Mouse (Mus musculus) thymus, postnatal 10 days (tissue): ENCODE results near the gene D5Ertd579e.

Experiments used
- DNase-seq, 2 experiments: peaks; one replicate each; pipeline ENCODE4 v3.0.0; 2021; ENCODE audit warnings: low spot score in 2 of 2

Gene D5Ertd579e

DNA sequence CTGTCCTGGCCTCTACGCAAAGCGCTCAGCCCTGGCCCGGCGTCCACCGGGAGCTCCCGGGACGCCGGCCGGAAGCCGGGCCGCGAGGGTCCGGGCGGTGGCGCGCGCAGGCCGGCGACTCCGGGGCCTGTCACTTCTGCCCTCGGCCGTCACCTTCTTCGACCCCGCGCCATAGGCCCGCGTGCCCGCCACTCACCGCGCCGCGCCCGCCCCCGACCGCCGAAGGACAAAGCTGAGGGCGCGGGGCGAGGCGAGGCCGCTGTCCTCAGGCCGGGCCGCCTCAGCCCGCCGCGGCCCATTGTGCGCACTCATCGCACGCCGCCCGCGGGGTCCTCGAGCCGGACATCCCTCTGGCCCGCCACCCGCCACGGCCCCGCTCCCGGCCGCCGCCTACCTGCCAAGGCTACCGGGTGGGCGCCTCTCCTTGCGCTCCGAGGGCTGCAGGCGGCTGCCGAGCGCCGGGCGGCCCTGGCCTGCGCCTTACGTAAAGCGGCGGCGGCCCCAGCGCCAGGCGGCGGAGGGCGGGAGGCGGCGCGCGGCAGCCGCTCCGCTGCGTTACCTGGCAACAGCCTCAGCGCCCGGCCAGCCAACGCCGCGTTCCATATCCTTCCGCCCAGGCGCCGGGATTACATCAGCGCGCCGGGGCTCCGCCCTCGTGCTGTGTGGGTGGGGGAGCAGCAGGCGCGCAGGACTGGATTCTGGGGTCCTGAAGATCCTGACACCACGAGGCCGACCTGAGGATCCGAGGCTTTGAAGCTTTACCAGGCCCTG lies at the start of gene D5Ertd579e:
TSS of gene D5Ertd579e (minus strand) at position 564 of the 771 bp plus-strand sequence.
- DNase-seq, result peak; percentile 91 to 92

DNA sequence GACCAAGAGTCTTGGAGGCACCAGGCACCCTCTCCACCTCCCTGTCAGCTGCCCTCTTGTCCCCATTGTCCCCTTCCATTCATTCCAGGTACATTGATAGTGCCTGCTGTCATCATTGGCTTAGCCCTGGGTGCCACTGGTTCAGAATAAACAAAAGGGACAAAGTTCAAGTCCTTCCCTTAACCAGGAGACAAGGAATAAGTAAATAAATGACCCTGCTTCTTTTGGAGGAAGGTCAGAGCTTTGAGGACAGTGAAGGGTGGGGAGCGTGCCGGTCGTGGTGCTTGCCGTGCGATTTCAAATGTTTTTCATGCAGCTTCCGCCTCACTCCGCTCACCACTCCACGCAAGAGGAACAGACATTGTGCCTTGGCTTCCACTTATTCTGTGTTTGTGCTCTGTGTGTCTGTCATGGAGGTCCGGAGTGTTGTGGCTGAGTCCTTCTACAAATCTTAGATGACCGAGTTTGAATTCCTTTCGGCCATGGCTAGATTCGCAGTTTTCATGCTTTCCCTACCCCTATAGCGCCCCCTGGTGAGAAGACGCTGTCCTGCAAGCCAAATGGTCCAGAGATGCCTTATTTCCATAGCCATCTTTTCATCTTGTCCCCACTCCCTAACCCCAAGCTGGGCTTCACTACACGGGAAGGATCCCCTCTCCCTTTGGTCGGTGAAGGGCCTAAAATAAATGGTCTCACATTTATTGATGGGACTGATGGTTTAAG lies 46.5 kb upstream of the D5Ertd579e start:
- peak; percentile 50 to 86 for DNase-seq

DNA sequence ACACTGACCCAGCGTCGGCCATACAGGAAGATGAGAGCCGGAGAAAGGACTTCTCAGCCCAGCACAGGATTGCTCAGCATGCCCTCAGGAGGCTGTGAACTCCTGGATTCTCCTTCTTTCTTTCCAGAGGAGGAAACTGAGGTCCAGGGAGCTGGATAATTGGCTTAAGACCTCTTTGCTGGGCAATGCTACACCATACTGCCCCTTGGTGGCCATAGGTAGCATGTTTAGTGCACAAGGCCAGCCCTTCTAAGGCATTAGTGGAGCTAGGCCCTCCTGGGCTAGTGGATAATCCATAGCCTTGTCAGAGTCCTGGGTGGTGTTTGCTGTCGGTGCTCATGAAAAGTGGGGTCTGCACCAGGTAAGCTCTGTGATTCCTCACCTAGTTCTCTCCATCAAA lies 44.0 kb upstream of the D5Ertd579e start:
- no peak for DNase-seq

DNA sequence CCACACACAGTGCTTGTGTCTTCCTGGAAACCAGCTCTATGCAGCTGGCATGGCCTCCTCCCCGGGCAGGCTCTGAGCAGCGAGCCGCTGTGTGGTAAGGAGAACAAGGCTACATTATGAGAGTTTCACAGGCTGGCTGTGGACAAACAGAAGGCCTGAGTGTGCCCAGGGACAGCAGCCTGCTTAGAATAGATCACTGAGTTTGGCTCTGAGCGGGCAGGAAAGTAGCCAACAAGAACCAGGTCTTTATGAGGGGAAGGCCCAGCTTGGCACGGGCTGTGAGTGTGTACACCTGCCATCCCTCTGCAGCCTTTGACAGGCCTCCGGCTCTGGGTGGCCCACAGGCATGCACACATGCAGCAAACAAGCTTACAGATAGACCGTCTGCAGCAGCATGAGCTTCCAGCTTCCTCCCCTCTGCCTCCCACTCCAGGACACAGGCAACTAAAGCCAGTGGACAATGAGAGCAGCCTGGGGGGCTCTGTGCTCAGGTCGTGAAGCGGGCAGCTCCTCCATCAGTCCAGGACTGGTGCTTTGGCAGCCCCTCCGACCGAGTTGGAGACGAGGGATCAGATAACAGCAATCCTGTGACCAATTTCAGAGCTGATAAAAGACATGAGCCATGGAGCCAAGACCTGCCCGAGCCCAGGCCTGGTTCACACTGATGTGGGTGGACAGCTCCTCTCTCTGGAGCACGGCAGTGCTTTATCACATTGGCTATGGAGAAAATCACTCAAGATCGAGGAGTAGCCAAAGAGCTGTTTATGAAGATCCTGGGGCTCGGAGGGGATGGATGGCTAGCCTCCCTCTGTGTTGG lies 43.2 kb upstream of the D5Ertd579e start:
- no peak for DNase-seq

DNA sequence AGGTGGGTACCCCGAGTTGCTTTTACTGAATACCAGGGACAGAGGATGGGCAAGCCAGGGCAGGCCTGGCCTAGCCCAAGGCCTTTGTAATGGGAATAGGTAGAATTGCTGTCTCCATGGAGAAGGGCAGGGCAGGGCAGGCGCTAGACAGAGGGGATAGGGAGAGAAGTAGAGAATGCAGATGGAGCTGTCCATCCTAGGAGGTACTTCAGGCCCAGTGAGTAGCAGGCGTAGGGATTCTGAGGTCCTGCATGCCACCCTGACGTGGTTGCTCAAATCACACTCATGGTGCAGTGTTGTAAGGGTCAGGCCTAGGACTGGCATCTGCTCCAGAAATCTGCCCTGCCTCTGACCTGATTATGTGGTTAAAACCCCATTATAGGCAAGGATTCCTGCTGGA lies 41.9 kb upstream of the D5Ertd579e start:
- DNase-seq, result no peak

DNA sequence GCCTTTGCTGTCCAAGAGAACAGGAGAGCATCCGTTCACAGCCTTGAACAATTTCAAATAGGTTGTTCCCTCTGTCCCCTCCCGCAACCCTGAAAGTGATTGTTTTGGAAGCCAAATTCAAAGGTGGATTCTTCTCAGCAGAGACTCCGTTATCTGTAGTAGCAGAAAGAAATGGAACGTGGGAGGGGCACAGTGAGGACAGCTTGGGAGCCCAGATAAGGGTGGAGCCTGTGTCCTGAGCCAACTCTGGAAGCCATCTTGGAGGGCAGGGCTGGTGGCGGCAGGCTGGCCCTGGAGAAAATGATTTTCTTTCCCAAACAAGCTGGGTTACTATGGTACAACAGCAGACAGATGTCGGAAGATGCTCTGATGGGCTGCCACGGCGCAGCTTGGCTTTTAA lies 40.2 kb upstream of the D5Ertd579e start:
- no peak for DNase-seq

DNA sequence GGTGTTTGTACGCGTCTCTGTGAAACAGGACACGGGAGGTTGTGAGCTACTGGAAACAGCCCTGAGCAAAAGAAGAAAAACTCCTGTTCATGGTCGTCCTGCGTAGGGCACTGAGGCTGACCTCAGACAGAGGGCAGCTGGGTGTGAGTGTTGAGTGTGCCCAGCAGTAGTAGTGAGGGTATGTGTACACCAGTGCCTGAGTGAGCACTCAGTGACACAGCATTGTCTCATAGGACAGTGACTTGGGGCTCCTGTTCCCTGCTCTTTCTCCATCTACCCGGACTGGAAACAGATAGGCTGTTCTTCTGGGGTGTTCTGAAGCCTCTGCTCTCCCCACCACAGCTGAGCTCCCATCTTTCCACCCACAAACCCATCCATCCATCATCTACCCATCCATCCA lies 39.3 kb upstream of the D5Ertd579e start:
- DNase-seq, result no peak

DNA sequence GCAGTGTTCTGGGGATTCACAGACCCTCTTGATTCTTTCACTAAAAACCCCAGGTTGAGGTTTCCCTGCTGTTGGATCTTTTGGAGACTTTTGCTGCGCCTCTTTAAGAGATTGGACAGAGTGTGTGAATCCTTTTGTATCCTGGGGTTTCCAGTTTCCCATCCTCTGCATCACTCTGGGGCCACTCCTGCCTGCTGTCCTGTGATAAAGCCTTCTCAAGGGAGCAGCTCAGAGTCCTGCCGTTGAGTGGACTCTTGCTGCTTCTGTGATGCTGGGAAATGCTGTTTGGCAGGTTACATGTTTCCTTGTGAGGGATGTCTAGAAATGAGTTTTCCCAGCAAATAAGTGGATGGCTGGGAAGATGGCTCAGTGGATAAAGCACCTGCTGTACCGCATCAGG lies 37.6 kb upstream of the D5Ertd579e start:
- no peak for DNase-seq

DNA sequence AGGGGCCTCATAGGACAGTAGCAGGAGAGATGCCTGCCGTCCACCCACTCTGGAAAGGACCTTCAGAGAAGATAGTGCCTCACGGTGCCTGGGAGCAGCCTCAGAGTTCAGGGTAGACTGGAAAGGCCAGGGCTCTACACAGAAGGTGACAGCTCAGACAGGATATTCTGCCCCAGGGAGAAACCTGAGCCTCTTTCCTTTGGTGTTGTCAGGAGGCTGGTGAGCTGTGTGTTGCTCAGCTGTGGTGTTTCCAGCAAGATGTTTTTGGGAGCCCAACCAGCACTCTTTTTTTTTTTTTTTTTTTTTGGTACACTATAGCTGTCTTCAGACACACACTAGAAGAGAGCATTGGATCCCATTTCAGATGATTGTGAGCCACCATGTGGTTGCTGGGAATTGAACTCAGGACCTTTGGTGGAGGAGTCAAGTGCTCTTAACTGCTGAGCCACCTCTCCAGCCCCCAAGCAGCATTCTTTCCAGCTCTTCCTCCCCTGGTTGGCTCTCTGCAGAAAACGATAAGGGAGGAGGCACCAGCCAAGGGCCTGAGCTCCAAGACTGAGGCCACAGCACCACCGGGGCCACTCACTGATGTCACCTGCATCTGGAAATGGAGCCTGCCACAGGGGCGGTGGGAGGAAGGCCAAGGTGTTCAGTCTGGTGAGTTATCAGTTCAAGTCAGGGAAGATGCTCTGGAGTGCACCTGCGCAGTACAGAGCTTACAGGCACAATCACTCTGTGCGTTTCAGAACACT lies 36.3 kb upstream of the D5Ertd579e start:
- no peak for DNase-seq

DNA sequence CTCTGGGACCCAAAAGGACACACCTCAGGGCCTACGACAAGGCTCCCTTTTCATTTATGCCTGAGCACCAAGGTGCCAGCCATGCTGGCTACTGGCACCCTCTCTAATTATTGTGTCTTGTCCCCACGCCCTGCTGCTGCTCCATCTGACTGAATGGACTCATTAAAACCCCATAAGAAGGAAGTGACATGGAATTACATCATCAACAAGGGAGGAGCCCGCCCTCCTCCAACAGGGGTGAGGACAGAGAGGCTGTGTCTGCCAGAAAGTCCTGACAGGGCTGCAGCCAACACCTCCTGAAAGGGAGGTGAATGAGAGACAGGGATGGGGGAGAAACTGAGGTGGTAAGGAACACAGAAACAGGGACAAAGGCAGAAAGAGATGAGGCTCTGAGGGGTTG lies 34.9 kb upstream of the D5Ertd579e start:
- no peak for DNase-seq

DNA sequence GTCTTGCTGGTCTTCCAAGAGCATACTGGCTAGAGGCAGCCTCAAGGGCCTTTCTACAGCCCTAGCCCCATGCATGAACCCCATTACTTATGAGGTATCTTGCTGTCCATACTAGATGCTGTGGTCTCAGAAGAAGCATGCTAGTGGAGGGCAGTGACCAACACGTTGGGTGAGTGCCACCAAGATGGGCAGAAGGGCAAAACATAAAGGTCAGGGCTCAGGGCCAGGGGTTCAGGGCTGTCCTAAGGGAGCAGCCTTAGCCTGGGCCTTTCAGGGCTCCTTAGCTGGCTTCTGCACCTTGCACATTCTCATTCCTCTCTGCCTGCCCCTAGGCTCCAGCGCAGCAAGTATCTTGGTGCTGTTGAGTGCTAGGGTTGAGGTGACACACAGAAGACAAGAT lies 34.1 kb upstream of the D5Ertd579e start:
- DNase-seq, result no peak

DNA sequence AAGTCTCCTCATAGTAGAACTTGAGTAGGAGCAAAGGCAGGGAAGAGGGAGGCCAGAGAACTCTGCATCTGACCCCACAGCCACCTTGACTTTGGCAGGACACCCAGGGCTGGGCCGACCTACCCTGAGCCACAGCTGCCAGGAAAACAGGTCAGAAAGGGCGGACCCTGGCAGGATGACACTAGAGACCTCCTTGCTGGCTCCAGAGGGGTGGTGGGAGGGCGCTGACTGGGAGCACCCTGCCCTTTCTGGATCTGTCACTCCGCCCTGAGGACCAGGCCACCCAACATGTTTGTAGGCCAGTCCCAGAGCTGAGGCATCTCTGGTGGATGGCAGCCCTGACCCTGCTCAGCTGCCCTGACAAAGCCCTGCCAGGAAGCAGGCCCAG lies 33.3 kb upstream of the D5Ertd579e start:
- DNase-seq, result no peak

DNA sequence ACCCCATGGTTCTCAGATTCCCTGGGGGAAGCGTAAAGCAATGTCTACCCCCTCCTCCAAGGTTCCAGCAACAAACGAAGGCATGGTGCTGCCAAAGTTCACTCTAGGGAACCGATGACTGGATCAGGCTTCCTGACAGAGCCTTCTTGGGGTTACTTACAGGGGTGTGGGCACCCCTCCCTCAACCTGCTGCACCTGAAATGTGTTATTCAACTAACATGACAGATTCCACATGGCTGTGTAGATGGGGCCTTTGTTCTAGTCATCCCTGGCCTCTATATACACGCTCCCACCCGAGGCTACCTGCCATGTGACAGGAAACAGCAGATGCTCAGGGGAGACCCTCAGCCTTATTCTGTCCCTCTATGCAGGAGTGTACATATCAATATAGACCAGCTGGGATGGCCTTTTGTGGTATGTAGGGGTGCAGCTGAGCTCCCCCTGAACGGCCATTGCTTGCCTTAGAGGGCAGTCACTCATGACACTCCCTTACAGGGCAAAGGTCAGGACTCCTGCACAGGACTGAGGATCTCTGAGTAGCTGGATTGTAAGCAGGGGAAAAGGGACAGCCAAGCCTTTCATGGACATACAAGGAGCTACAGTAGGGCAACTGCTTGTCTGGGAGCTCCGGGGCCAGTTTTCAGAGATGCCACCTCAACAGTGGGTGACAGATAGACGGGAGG lies 32.7 kb upstream of the D5Ertd579e start:
- no peak for DNase-seq

DNA sequence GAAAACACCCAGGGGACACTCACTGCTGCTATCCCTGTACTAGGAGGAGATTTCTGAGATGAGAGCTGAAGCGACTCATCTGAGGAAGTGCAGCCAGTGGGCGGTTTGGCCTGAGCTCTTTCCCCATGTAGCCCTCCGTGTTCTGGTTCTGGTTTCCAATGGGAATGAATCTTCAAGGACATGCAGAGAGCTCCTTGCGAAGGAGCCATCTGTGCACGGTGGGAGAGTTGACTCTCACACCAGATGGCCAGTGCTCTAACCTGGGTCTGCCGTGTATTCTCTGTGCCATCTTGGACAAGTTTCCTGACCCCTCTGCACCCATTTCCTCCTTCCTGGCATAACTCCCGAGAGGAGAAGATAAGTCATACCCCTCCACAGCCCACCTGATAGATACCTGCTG lies 32.0 kb upstream of the D5Ertd579e start:
- no peak for DNase-seq

DNA sequence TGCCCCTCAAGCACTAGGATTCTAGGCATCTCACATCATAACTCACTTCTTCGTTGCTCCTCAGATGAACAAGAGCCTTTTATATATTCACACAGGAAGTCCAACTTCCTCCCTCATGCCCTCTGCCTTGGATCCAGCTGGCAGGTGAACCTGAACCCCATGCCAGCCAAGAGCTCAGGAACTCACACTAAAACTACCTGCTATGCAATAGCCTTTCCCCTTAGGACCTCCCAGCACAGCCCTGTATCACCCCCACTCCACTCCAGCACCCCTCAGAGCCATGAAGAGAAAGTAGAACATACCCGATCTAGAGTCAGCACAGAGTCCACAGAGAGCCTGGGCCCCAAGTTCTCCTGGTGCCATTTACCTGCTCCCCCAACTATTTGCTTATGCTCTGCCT lies 31.3 kb upstream of the D5Ertd579e start:
- no peak for DNase-seq

DNA sequence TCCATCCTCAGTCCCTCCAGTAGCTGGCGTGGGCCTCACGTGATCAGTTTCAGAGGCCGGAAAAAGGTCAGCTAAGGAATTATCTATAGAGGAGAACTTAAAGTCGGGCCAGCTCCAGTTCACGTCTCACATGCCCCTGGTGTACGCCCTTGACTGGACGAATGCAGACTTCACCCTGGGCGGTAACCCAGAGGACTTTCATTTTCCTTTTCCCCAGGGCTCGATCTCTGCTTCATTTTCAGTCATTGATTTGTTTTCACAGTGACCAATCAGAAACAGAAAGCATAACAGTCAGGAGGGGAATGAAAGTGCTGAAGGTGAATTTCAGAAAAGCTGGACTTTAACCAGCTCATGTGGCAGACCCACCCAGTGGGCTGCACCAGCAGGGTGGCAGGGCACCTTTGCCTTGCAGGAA lies 30.6 kb upstream of the D5Ertd579e start:
- no peak for DNase-seq

DNA sequence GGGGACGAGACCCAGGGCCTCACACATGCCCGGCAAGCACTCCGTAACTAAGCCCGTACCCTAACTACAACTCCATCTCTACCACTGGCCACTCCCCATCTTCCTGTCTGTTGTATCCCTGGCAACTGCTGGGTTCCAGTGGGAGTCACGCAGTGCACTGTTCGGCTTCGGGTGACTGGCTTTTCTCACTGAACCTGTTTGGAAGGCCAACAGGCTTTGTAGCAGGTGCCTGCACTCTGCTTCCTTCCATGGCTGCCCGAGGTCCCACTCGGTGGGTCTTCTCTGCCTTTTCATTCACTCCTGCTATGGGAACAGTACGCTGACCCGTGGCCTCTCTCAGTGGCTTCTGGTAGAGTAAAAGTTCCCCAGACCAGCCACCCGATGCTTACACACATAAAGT lies 30.0 kb upstream of the D5Ertd579e start:
- DNase-seq, result no peak

DNA sequence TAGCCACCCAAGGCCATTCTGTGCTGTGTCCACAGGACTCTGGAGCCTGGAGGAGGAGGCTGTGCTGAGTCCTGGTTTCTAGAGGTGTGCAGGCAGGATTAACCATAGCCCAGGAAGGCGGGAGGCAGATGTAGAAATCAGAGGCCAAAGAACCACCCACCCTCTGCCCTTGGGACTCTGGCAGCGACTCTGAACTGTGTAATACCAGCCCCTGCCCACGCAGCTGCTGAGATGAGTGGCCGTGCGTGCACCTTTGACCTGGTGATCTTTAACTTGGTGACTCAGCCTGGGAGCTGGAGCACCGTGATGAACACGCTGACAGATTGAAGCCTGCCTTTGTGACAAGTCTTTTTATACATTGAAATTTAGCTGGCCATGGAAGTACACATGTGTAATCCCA lies 28.4 kb upstream of the D5Ertd579e start:
- DNase-seq, result no peak

DNA sequence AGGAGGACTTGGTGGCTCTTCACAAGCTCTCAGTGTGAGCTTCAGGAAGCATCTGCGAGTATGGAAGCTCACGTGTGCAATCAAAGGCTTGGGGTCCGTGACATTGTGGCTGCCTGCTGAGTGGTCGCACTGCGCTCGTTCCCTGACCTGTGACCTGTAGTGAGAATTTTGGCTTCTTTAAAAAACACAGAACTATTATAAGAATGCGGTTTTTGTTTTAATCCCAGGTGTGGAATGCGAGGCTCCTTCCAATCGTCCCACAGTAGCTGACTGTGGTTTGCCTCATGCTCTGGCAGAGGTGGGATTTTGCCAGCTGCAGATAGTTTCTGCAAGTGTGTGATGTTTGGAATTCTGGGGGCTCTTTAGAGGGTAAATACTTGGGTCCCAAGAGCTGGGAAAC lies 27.5 kb upstream of the D5Ertd579e start:
- DNase-seq, result no peak

DNA sequence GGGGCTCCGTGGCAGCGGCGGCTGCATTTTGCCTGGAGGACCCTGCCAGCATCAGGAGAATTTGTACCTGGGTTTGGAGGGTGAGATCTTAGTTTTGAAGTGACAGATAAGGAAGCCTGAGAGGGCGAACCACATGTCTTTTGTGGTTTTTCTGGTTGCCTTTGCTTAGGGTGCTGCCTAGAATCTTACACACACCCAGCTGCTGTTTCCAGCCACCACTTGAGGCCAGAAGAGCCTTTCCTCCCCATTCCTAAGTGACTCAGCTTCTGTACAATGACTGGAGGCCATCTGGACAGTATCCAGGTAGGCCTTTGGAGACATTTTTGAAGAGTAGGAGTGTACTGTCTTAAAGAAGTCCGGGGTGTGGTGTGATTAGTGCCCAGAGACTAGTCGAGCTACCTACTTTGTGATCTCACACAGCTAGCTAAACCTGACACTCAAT lies 26.6 kb upstream of the D5Ertd579e start:
- peak; percentile 28 to 31 for DNase-seq

DNA sequence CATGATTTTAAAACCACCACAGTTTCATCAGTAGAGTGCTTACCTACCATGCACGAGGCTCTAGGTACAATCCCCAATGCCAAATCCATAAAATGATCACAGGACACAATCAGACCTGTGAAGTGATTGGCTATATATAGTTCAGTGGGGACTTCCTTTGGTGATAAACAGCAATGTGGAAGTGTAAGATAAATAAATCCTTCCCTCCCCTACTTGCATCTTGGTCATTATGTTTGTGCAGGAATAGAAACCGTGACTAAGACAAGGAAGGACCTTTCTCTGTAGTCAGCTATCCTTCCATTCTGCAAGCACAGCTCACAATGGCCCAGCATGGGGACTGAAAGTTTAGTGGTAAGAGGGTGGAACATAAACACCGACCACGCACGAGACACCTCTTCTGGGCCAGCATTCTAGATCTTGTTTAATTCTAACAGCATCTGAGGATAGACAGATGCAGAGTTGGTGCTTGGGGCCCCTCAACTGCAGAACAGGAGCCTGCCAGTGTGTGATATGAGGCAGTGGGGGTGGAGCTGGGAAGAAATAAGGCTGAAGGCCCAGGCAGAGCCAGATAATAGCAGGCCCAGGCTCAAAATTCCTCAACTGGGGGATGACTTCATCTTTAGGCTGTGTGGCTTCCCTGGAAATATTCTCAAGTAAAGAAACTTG lies 25.0 kb upstream of the D5Ertd579e start:
- no peak for DNase-seq
